Mouse (Mus musculus): ENCODE results near the gene Aprt. TPM values are rescaled to one million over a fixed set of nuclear protein-coding genes. Genes with fewer than 3 reads are reported as not detected.
A peak's percentile ranks its signal among the peaks of the same experiment; 100 is the strongest.

The Aprt gene
- polyA plus RNA-seq, 1 experiment, result 325 TPM

- Histone ChIP-seq H3K9me3 (replicated peaks; ENCODE audit: control insufficient read depth, insufficient read depth, low read length, poor library complexity, severe bottlenecking) (no peaks in the 10 kb centered on the region), H3K4me1 (ENCODE audit: control insufficient read depth, insufficient read depth, low read length) (peaks cover 18% of the 10 kb centered on the region), H3K4me3 (ENCODE audit: low read depth, low read length) (no peak overlapping the region), H3K9ac (ENCODE audit: low read depth, poor library complexity, severe bottlenecking) (0 out of 2 replicates have a peak overlapping the region, but pooled peaks have one; percentile 71), H3K36me3 (ENCODE audit: control insufficient read depth, insufficient read depth, low read length, poor library complexity, severe bottlenecking) (no peaks in the 10 kb centered on the region), H3K27me3 (ENCODE audit: control insufficient read depth, insufficient read depth, low read length, poor library complexity, severe bottlenecking) (no peaks in the 10 kb centered on the region), H3K27ac (ENCODE audit: insufficient read depth, low read length) (peak overlapping the region; percentile 97)
- TF ChIP-seq CTCF (IDR thresholded peaks at IDR 0.05; ENCODE audit: low read depth, low read length) (no peak), POLR2A (IDR thresholded peaks at IDR 0.05; ENCODE audit: insufficient read depth, low read length) (no peak), EP300 (IDR thresholded peaks at IDR 0.05; ENCODE audit: insufficient read depth, low read depth, low read length) (no peak)
These were observed 50.1 kb downstream of the Aprt start for GRCm38 (mm10) chr8:122526526-122527170.

- H3K4me1 ChIP-seq (ENCODE audit: control insufficient read depth, insufficient read depth, low read length), result peaks cover 18% of the 10 kb centered on the region
- H3K9me3 ChIP-seq (replicated peaks; ENCODE audit: control insufficient read depth, insufficient read depth, low read length, poor library complexity, severe bottlenecking), result no peaks in the 10 kb centered on the region
- peak overlapping the region; percentile 97 for H3K27ac ChIP-seq (ENCODE audit: insufficient read depth, low read length)
- no peak overlapping the region for H3K4me3 ChIP-seq (ENCODE audit: low read depth, low read length)
- no peak for TF ChIP-seq POLR2A (IDR thresholded peaks at IDR 0.05; ENCODE audit: insufficient read depth, low read length)
- H3K27me3 ChIP-seq (ENCODE audit: control insufficient read depth, insufficient read depth, low read length, poor library complexity, severe bottlenecking), result no peaks in the 10 kb centered on the region
- H3K9ac ChIP-seq (ENCODE audit: low read depth, poor library complexity, severe bottlenecking), result peak overlapping the region; percentile 71
- H3K36me3 ChIP-seq (ENCODE audit: control insufficient read depth, insufficient read depth, low read length, poor library complexity, severe bottlenecking), result no peaks in the 10 kb centered on the region
These were observed 50.6 kb downstream of the Aprt start for GRCm38 (mm10) chr8:122526084-122526483.

- Histone ChIP-seq H3K9ac (ENCODE audit: low read depth, poor library complexity, severe bottlenecking) (peak overlapping the region; percentile 71), H3K27me3 (ENCODE audit: control insufficient read depth, insufficient read depth, low read length, poor library complexity, severe bottlenecking) (no peaks in the 10 kb centered on the region), H3K36me3 (ENCODE audit: control insufficient read depth, insufficient read depth, low read length, poor library complexity, severe bottlenecking) (no peaks in the 10 kb centered on the region), H3K4me1 (ENCODE audit: control insufficient read depth, insufficient read depth, low read length) (peaks cover 23% of the 10 kb centered on the region), H3K9me3 (replicated peaks; ENCODE audit: control insufficient read depth, insufficient read depth, low read length, poor library complexity, severe bottlenecking) (no peaks in the 10 kb centered on the region), H3K4me3 (ENCODE audit: low read depth, low read length) (no peak overlapping the region), H3K27ac (ENCODE audit: insufficient read depth, low read length) (peak overlapping the region; percentile 97)
- TF ChIP-seq POLR2A (IDR thresholded peaks at IDR 0.05; ENCODE audit: insufficient read depth, low read length), result no peak
- TF ChIP-seq EP300 (IDR thresholded peaks at IDR 0.05; ENCODE audit: insufficient read depth, low read depth, low read length), result 0 out of 2 replicates have a peak, but pooled peaks have one; percentile 43
- TF ChIP-seq CTCF (IDR thresholded peaks at IDR 0.05; ENCODE audit: low read depth, low read length), result no peak
These were observed 51.7 kb downstream of the Aprt start for GRCm38 (mm10) chr8:122525004-122525403.

Other genes starting within 250 kb of the Aprt start
- gene Trhr2, start 216.2 kb downstream of the Aprt start, polyA plus RNA-seq (2011; ENCODE audit: insufficient read depth, insufficient read length, low read depth, missing spikeins), result not detected in 2 replicates
- 67.1 and 67.2 TPM in 2 replicates for gene Zc3h18, start 200.3 kb downstream of the Aprt start, polyA plus RNA-seq (2011; ENCODE audit: insufficient read depth, insufficient read length, low read depth, missing spikeins)
- gene Il17c, start 154.9 kb downstream of the Aprt start, polyA plus RNA-seq (2011; ENCODE audit: insufficient read depth, insufficient read length, low read depth, missing spikeins), result not detected in 2 replicates
- gene Cyba, start 144.0 kb downstream of the Aprt start, polyA plus RNA-seq (2011; ENCODE audit: insufficient read depth, insufficient read length, low read depth, missing spikeins), result 76.1 and 89.4 TPM in 2 replicates
- gene Mvd, start 133.5 kb downstream of the Aprt start, polyA plus RNA-seq (2011; ENCODE audit: insufficient read depth, insufficient read length, low read depth, missing spikeins), result 60.4 and 61.6 TPM in 2 replicates
- gene Snai3, start 116.2 kb downstream of the Aprt start, polyA plus RNA-seq (2011; ENCODE audit: insufficient read depth, insufficient read length, low read depth, missing spikeins), result 10.1 and 10.2 TPM in 2 replicates
- 15.6 and 17.1 TPM in 2 replicates for gene Rnf166, start 100.8 kb downstream of the Aprt start, polyA plus RNA-seq (2011; ENCODE audit: insufficient read depth, insufficient read length, low read depth, missing spikeins)
- gene Ctu2, start 100.8 kb downstream of the Aprt start, polyA plus RNA-seq (2011; ENCODE audit: insufficient read depth, insufficient read length, low read depth, missing spikeins), result 40.0 and 44.2 TPM in 2 replicates
- gene Piezo1, start 25.6 kb downstream of the Aprt start, polyA plus RNA-seq (2011; ENCODE audit: insufficient read depth, insufficient read length, low read depth, missing spikeins), result 59.4 and 61.6 TPM in 2 replicates
- 63.7 and 68.6 TPM in 2 replicates for gene Cdt1, start 8.9 kb downstream of the Aprt start, polyA plus RNA-seq (2011; ENCODE audit: insufficient read depth, insufficient read length, low read depth, missing spikeins)
- gene Galns, start 34.6 kb upstream of the Aprt start, polyA plus RNA-seq (2011; ENCODE audit: insufficient read depth, insufficient read length, low read depth, missing spikeins), result 11.9 and 12.8 TPM in 2 replicates
- 19.3 and 30.5 TPM in 2 replicates for gene Trappc2l, start 34.7 kb upstream of the Aprt start, polyA plus RNA-seq (2011; ENCODE audit: insufficient read depth, insufficient read length, low read depth, missing spikeins)
- not detected in 2 replicates for gene Pabpn1l, start 45.8 kb upstream of the Aprt start, polyA plus RNA-seq (2011; ENCODE audit: insufficient read depth, insufficient read length, low read depth, missing spikeins)
- gene Cbfa2t3, start 122.2 kb upstream of the Aprt start, polyA plus RNA-seq (2011; ENCODE audit: insufficient read depth, insufficient read length, low read depth, missing spikeins), result 0.17 and 0.42 TPM in 2 replicates
- 9.7 and 11.4 TPM in 2 replicates for gene Acsf3, start 198.6 kb upstream of the Aprt start, polyA plus RNA-seq (2011; ENCODE audit: insufficient read depth, insufficient read length, low read depth, missing spikeins)